Mouse (Mus musculus): ENCODE measurements around the gene Blm.

The Blm gene

GRCm38 (mm10) chr7:80439789-80440488 is 95.0 kb downstream of the Blm start:
- DNase-seq (ENCODE audit: low spot score), result no peak

DNA sequence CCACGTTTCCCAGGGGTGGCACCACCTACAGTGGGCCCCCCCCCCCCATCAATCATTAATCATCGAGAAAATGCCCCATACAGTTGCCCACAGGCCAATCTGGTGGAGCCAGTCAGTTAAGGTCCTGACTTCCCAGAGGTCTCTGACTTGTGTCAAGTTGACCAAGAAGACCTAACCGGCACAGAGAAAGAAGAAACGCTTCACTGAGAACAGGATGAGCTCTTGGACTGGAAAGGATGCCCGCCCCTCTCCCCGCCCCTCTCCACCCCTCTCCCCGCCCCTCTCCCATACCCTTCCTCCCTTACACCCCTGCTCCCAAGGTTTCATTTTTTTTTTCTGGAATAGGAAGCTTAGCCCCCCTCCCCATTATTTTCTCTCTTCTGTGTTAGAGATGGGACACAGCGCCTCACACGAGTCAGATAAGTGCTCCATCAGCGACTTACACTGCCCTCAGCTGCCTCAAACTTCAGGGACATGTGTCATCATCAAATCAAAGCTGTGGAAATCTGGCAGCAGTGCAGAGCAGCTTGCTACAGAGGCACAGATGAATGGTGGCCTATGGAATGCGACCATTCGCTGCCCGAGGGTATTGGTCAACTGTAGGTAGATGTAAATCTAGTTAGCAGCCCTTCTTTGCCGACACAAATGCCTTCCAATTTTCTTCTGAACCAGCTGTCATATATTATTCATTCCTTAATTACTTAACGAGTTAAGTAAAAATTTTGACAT is 95.7 kb downstream of the Blm start:
- DNase-seq (ENCODE audit: low spot score), result no peak

DNA sequence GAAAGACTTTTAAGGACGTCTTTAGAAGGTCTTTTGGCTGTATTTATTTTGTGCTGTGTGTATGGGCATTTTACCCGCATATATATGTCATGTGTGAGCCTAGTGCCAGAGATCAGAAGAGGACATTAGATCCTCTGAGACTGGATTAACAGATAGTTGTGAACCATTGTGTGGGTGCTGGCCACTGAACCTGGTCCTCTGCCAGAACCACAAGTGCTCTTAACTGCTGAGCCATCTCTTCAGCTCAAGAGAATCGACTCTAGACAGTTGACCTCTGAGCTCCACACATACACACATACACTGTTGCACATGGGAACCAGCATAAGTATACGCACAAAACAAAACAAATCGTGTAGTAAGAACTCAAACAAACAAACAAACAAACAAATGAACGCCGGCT is 98.3 kb downstream of the Blm start:
- no peak for DNase-seq (ENCODE audit: low spot score)

DNA sequence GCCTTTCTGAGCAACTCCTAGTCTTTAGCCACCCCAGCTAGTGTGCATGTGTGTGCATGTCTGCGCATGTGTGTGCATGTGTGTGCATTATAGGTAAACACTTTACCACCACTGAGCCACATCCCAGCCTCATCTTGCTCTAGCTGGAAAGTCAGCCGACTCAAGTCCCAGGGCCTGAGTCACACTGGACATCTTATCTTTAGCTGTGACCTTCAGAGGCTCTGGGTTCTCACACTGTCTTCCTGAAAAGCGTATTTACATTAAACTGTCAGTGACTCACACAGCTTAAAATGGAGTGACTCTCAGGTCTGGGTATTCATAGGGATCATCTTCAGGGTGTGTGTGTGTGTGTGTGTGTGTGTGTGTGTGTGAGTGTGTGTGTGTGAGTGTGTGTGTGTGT is 99.3 kb downstream of the Blm start:
- DNase-seq (ENCODE audit: low spot score), result peak; percentile 51

GRCm38 (mm10) chr7:80429661-80430060 is 105.3 kb downstream of the Blm start:
- no peak for DNase-seq (ENCODE audit: low spot score)

GRCm38 (mm10) chr7:80427730-80428129 is 107.2 kb downstream of the Blm start:
- DNase-seq (ENCODE audit: low spot score), result no peak

DNA sequence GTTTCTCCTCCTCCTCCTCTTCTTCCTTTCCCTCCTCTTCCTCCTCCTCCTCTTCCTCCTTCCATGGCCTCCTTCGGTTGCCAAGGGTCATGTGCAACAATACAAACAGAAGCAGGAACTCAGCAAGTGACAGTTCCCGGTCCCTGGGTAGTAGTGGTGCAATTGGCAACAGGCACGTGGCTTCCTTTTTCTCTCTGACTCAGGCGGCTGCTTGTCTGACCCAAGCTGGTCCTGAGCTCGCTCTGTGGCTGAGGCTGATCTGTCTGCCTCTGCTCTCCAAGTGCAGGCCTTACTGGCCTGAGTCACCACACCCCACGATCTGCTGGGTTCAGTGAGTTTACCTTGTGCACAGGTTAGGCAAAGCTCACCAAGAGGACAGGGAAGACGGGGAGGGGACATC is 108.6 kb downstream of the Blm start:
- DNase-seq (ENCODE audit: low spot score), result no peak

DNA sequence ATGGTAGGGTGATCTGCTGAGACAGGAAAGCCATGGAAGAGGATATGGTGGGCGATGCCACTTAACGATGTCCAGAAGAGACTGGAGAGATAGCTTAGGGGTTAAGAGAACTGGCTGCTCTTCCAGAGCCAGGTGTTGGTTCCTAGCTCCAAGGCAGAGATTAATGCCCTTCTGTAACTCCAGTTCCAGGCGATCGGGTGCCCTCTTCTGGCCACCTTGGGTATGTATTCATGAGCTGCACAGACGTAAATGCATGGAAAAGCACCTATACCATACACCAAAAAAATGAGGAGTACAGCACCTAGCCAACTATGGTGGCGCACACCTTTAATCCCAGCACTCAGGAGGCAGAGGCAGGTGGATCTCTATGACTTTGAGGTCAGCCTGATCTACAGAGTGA is 110.2 kb downstream of the Blm start:
- DNase-seq (ENCODE audit: low spot score), result no peak

- no peak for DNase-seq (ENCODE audit: low spot score)
These were observed 112.0 kb downstream of the Blm start for GRCm38 (mm10) chr7:80422759-80423480.

GRCm38 (mm10) chr7:80421576-80421975 is 113.3 kb downstream of the Blm start:
- DNase-seq (ENCODE audit: low spot score), result no peak

GRCm38 (mm10) chr7:80420586-80420985 is 114.3 kb downstream of the Blm start:
- no peak for DNase-seq (ENCODE audit: low spot score)

DNA sequence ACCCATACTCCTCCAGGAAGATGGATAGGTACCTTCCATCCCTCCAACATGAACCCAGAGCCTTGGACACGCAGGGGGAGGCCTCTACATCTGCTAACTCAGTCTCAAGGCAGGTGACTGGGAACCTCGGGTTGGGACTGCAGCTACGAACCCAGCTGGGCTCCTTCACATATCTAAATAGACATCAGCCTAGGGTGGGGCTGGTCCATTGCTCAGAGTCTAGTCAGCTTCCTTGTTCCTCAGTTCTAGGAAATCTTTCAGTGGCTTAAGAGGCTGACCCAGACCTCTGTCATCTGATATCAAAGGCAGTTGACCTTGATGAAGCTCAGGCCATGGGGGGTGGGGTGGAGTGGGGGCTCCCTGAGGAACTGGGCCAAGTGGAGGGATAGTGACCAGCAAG is 115.6 kb downstream of the Blm start:
- no peak for DNase-seq (ENCODE audit: low spot score)

- no peak for DNase-seq (ENCODE audit: low spot score)
These were observed 116.9 kb downstream of the Blm start for GRCm38 (mm10) chr7:80418036-80418435.

GRCm38 (mm10) chr7:80417601-80418000 is 117.3 kb downstream of the Blm start:
- no peak for DNase-seq (ENCODE audit: low spot score)

- DNase-seq (ENCODE audit: low spot score), result no peak
These were observed 118.0 kb downstream of the Blm start for GRCm38 (mm10) chr7:80416969-80417368.

GRCm38 (mm10) chr7:80414303-80414855 is 120.5 kb downstream of the Blm start:
- no peak for DNase-seq (ENCODE audit: low spot score)

GRCm38 (mm10) chr7:80413512-80414302 is 121.2 kb downstream of the Blm start:
- no peak for DNase-seq (ENCODE audit: low spot score)

- no peak for DNase-seq (ENCODE audit: low spot score)
These were observed 122.1 kb downstream of the Blm start for GRCm38 (mm10) chr7:80412781-80413180.

DNA sequence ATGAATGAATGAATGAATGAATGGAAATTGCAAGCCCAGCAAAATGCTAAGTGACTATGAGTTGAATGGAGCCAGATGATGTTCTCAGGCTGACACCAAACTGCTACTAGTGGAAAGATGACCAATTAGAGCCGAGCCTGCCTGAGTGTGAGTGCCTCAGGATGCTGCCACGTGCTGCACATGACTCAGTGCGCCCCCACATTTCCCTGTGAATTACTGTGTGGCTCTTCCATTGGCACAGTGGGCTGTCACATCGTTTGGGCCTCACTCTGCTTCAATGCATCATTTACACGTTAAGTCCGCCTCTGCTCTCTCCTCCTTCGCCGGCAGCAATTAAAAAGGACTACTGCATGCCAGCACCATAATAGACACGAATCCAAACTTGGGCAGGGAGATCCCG is 122.6 kb downstream of the Blm start:
- DNase-seq (ENCODE audit: low spot score), result no peak

- no peak for DNase-seq (ENCODE audit: low spot score)
These were observed 124.5 kb downstream of the Blm start for GRCm38 (mm10) chr7:80410380-80410779.

DNA sequence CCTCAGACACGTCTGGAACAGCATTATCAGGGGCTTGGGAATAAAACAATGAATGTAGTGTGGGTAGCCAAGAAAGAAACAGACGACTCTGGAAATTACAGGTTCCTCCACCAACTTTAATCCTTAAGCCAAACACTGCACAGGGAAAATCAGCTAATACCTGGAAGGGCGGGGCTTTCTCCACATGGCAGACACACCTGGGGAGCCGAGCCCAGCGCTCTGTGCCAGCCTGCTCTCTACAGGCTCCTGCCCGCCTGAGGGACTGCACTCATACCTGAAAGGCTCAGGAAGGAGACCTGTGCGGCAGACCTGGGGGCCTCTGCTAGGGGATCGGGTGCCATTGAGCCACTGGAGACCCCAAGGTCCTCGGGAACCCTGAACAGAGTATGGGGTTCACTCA is 127.2 kb downstream of the Blm start:
- no peak for DNase-seq (ENCODE audit: low spot score)

GRCm38 (mm10) chr7:80406186-80406585 is 128.7 kb downstream of the Blm start:
- no peak for DNase-seq (ENCODE audit: low spot score)

All from ovary, adult 18-20 months (tissue).